Comparison of ENCODE assay signal across 19 mouse cellular contexts in the genomic region with DNA sequence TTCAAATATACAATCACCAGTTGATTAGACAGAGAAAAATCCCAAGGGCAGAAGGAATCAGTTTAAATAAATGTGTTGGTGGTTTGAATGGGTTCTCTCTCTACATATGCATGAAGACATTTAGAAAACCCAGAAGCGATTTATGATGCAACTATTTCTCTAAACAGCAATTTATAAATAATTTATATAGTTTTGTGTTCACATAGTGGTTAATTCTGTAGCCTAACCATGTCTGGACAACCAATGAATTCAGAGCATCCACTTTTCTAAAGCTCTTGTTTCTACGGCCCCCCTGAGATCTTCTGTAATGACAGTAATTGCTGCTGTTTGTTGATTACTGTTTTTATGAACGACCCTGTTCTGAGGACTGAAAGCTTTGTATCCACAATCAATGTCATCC.
A peak's percentile ranks its signal among the peaks of the same experiment; 100 is the strongest.
DNase-seq lines count a peak whose midpoint lies in the region; ATAC-seq lines count a peak whose summit lies in the region.
"Had no signal": no experiment of that assay in that cellular context is flagged by ENCODE, and none has a peak within 500 bp of the region (broad histone marks: within the 10 kb centered on the region; RNA-seq: fewer than 3 reads in every experiment).

No protein-coding gene starts in this region.

- no peak overlapping the region for H3K27ac ChIP-seq in neural tube, embryonic 13.5 days (replicated peaks)
- H3K27ac ChIP-seq in neural tube, embryonic 15.5 days (replicated peaks): no peak overlapping the region
- no peak overlapping the region for H3K27ac ChIP-seq in neural tube, embryonic 14.5 days (ENCODE audit: low read depth, low read length)

- no peaks in the 10 kb centered on the region for H3K36me3 ChIP-seq in neural tube, embryonic 13.5 days
- no peaks in the 10 kb centered on the region for H3K36me3 ChIP-seq in neural tube, embryonic 15.5 days
- no peaks in the 10 kb centered on the region for H3K36me3 ChIP-seq in neural tube, embryonic 14.5 days (ENCODE audit: control insufficient read depth, insufficient read depth, low read length)
- H3K36me3 ChIP-seq: G1E had no signal

- ATAC-seq in neural tube, embryonic 13.5 days (ENCODE audit: low read depth): peak; percentile 59; the same call in 1 of the 2 replicates
- no peak for ATAC-seq in neural tube, embryonic 15.5 days (ENCODE audit: low FRiP score)
- ATAC-seq in neural tube, embryonic 14.5 days (ENCODE audit: low read depth): peak; percentile 51; the same call in 1 of the 2 replicates
- ATAC-seq: activated CD4-positive, CD25-positive, alpha-beta regulatory T cell, adult 4 months; CD4-positive, CD25-positive, alpha-beta regulatory T cell, adult 4 months; Patski had no signal

- H3K9ac ChIP-seq in neural tube, embryonic 13.5 days: no peak overlapping the region
- no peak overlapping the region for H3K9ac ChIP-seq in neural tube, embryonic 15.5 days (replicated peaks)
- H3K9ac ChIP-seq in neural tube, embryonic 14.5 days (replicated peaks; ENCODE audit: low read depth, low read length): no peak overlapping the region

- H3K27me3 ChIP-seq in neural tube, embryonic 13.5 days: no peaks in the 10 kb centered on the region
- no peaks in the 10 kb centered on the region for H3K27me3 ChIP-seq in neural tube, embryonic 15.5 days (replicated peaks)
- H3K27me3 ChIP-seq in neural tube, embryonic 14.5 days (ENCODE audit: control insufficient read depth, insufficient read depth, low read length): no peaks in the 10 kb centered on the region
- H3K27me3 ChIP-seq: CH12.LX, Patski had no signal

- H3K9me3 ChIP-seq in neural tube, embryonic 13.5 days: no peaks in the 10 kb centered on the region
- H3K9me3 ChIP-seq in neural tube, embryonic 15.5 days (replicated peaks): no peaks in the 10 kb centered on the region
- no peaks in the 10 kb centered on the region for H3K9me3 ChIP-seq in neural tube, embryonic 14.5 days (ENCODE audit: control insufficient read depth, low read length)

- H3K4me2 ChIP-seq in neural tube, embryonic 13.5 days: no peak overlapping the region
- H3K4me2 ChIP-seq in neural tube, embryonic 15.5 days: no peak overlapping the region
- no peak overlapping the region for H3K4me2 ChIP-seq in neural tube, embryonic 14.5 days (ENCODE audit: low read depth, low read length)

- no peak for DNase-seq in neural tube, embryonic 10.5 days (ENCODE audit: extremely low spot score, low spot score)
- DNase-seq: adrenal gland, adult 2 months; adrenal gland, adult 8-10 months; adrenal gland, postnatal 10 days; adrenal gland, postnatal 14 days; adrenal gland, postnatal 25 days; adrenal gland, postnatal 36 days; B cell, adult 2 months; cerebellum, adult 11 months; cerebellum, adult 11-12 months; cerebellum, adult 18-20 months had no signal

- no peaks in the 10 kb centered on the region for H3K4me1 ChIP-seq in neural tube, embryonic 13.5 days (replicated peaks)
- H3K4me1 ChIP-seq in neural tube, embryonic 15.5 days: no peaks in the 10 kb centered on the region
- H3K4me1 ChIP-seq in neural tube, embryonic 14.5 days (ENCODE audit: control insufficient read depth, insufficient read depth, low read length): no peaks in the 10 kb centered on the region

- WGBS in neural tube, embryonic 13.5 days: 55% methylated on average over 3 of the region's 3 CpGs
- WGBS in neural tube, embryonic 15.5 days: 42% methylated on average over 3 of the region's 3 CpGs
- WGBS in neural tube, embryonic 14.5 days: 45% methylated on average over 3 of the region's 3 CpGs

- H3K4me3 ChIP-seq in neural tube, embryonic 13.5 days: no peak overlapping the region
- no peak overlapping the region for H3K4me3 ChIP-seq in neural tube, embryonic 15.5 days (replicated peaks)
- no peak overlapping the region for H3K4me3 ChIP-seq in neural tube, embryonic 14.5 days (ENCODE audit: low read depth, low read length)
